In the genomic region with DNA sequence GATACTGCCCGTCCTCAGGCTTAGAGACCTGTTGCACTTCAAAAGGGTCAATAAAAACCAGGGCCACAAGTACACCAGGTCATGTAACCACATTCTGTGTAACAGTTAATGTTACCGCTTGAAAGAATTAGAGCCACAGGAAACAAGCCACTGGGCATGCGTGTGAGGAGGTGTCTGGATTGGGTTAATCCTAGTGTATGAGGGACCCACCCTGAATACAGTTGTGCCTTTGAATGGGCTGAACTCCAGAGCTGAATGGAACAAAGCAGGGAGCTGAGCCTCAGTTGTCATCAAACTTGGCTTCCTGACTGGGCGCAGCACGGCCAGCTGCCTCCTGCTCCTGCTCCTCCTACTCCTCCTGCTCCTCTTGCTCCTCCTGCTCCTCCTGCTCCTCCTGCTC, we compare ENCODE assay signal across 20 mouse cellular contexts.
DNase-seq lines count a peak whose midpoint lies in the region; ATAC-seq lines count a peak whose summit lies in the region.
"Had no signal": no experiment of that assay in that cellular context is flagged by ENCODE, and none has a peak within 500 bp of the region (broad histone marks: within the 10 kb centered on the region; RNA-seq: fewer than 3 reads in every experiment).

No protein-coding gene starts in this region.

- peak; percentile 20 for DNase-seq in CD4-positive, CD25-positive, alpha-beta regulatory T cell, adult 2 months (ENCODE audit: low read depth, low spot score)
- DNase-seq in NIH3T3 (ENCODE audit: low read depth) = peak; percentile 23
- peak; percentile 19 for DNase-seq in naive thymus-derived CD4-positive, alpha-beta T cell, adult 2 months (ENCODE audit: low read depth)
- no peak for DNase-seq in kidney, postnatal 25 days
- no peak for DNase-seq in spleen, adult 12 weeks (ENCODE audit: low spot score)
- DNase-seq in left cerebral cortex, postnatal 14 days (ENCODE audit: low spot score in 2 of 2) = no peak
- DNase-seq: adrenal gland, postnatal 36 days; cerebellum, adult 11 months; cerebellum, postnatal 10 days; gastrocnemius, postnatal 36 days; heart, postnatal 36 days; kidney, adult 9 months; kidney, postnatal 36 days; left cerebral cortex, postnatal 4 days; lung, adult 18-20 months; lung, postnatal 10 days; thymus, postnatal 25 days had no signal

- no peak for ATAC-seq in CD4-positive, CD25-positive, alpha-beta regulatory T cell, adult 4 months
- ATAC-seq in hematopoietic stem cell, adult 5-6 weeks (replicated peaks in 1 of 2; ENCODE audit: insufficient read depth in 1 of 2, low FRiP score in 2 of 2, low TSS enrichment in 1 of 2, low read depth in 1 of 2, poor library complexity in 2 of 2, severe bottlenecking in 2 of 2) = peak; percentile 59 to 66
- ATAC-seq: intestine, embryonic 16.5 days had no signal

- intact Hi-C loops in left cerebral cortex, postnatal 14 days (cut with DNase I) = no loop called here

Comparison
In these comparisons a context has a peak if more than half of its experiments do, and no peak if none do; other contexts are left out.
1. DNase-seq: peak in CD4-positive, CD25-positive, alpha-beta regulatory T cell, adult 2 months (single experiment), NIH3T3 (single experiment) and naive thymus-derived CD4-positive, alpha-beta T cell, adult 2 months (single experiment); none in kidney, postnatal 25 days (0 of 2), spleen, adult 12 weeks (single experiment) and left cerebral cortex, postnatal 14 days (0 of 2).